Mouse (Mus musculus) liver, adult 2 months (tissue): ENCODE measurements around the gene Scaf11.

Source experiments
- CTCF ChIP-seq: fragments of 200-500 bp; IDR thresholded peaks from 2 replicates; pipeline ENCODE4 v1.5.1; 2011; ENCODE audit warnings: low read depth, low read length, control low read depth
- POLR2A ChIP-seq: fragments of 200-500 bp; IDR thresholded peaks from 2 replicates; pipeline ENCODE4 v1.6.1; 2011; ENCODE audit warnings: low read length, control low read depth; ENCODE audit not compliant: insufficient read depth; ENCODE audit errors: extremely low read depth

DNA sequence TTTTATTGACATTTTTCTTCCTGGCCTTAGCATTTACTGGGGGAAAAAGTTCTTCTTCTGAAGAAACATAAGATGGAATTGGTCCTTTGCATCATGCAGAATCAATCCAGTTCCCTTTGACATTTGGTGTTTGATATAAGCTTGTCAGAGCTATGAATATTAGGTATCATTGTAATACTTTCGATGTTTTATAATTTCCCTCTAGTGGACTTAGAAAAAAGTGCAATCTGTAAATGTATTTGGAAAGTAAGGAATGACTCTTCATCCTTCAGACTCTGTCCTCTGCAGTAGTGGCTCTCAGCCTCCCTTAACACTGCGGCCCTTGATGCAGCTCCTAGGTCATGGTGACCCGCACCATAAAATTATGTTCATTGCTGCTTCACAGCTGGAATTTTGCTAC, 67.8 kb downstream of the Scaf11 start:
- TF ChIP-seq CTCF (no peak), POLR2A (no peak)
